9 mouse cellular contexts compared by ENCODE assay signal in genomic region chr5:76565321-76565720, GRCm38 (mm10). TPM values are rescaled to one million over a fixed set of nuclear protein-coding genes. Genes with fewer than 3 reads are reported as not detected.
DNase-seq lines count a peak whose midpoint lies in the region; ATAC-seq lines count a peak whose summit lies in the region.
"Had no signal": no experiment of that assay in that cellular context is flagged by ENCODE, and none has a peak within 500 bp of the region (broad histone marks: within the 10 kb centered on the region; RNA-seq: fewer than 3 reads in every experiment).

No protein-coding gene starts in this region.

- no peaks in the 10 kb centered on the region for H3K9me3 ChIP-seq in forebrain, embryonic 11.5 days (ENCODE audit: control insufficient read depth, low read length)
- no peaks in the 10 kb centered on the region for H3K9me3 ChIP-seq in forebrain, embryonic 13.5 days (replicated peaks)

- H3K4me2 ChIP-seq in forebrain, embryonic 11.5 days (ENCODE audit: low read depth, low read length, severe bottlenecking) = no peak overlapping the region
- H3K4me2 ChIP-seq in forebrain, embryonic 13.5 days = no peak overlapping the region

- no peaks in the 10 kb centered on the region for H3K4me1 ChIP-seq in forebrain, embryonic 11.5 days (replicated peaks; ENCODE audit: control insufficient read depth, insufficient read depth, low read length)
- H3K4me1 ChIP-seq in forebrain, embryonic 13.5 days = no peaks in the 10 kb centered on the region

- H3K27ac ChIP-seq in forebrain, embryonic 11.5 days (ENCODE audit: low read depth, low read length) = no peak overlapping the region
- H3K27ac ChIP-seq in forebrain, embryonic 13.5 days = no peak overlapping the region

- WGBS in forebrain, embryonic 11.5 days = 31% methylated on average over 3 of the region's 3 CpGs
- 36% methylated on average over 3 of the region's 3 CpGs for WGBS in forebrain, embryonic 13.5 days
- 29% methylated on average over 3 of the region's 3 CpGs for WGBS in large intestine, adult 2 months

- ATAC-seq in forebrain, embryonic 11.5 days (replicated peaks; ENCODE audit: low FRiP score) = no peak
- ATAC-seq in forebrain, embryonic 13.5 days = no peak
- peak; percentile 72 for ATAC-seq in frontal cortex, adult (ENCODE audit: low TSS enrichment)

- H3K27me3 ChIP-seq in forebrain, embryonic 11.5 days (ENCODE audit: control insufficient read depth, insufficient read depth, low read length) = no peaks in the 10 kb centered on the region
- H3K27me3 ChIP-seq in forebrain, embryonic 13.5 days = no peaks in the 10 kb centered on the region

- peaks cover 10% of the 10 kb centered on the region for H3K36me3 ChIP-seq in forebrain, embryonic 11.5 days (ENCODE audit: control insufficient read depth, insufficient read depth, low read length)
- H3K36me3 ChIP-seq in forebrain, embryonic 13.5 days (ENCODE audit: poor library complexity, severe bottlenecking) = peaks cover 80% of the 10 kb centered on the region

- H3K4me3 ChIP-seq in forebrain, embryonic 11.5 days (ENCODE audit: low read depth, low read length) = no peak overlapping the region
- H3K4me3 ChIP-seq in forebrain, embryonic 13.5 days = no peak overlapping the region
- H3K4me3 ChIP-seq: myocyte had no signal

- no peak overlapping the region for H3K9ac ChIP-seq in forebrain, embryonic 11.5 days (ENCODE audit: low read length)
- no peak overlapping the region for H3K9ac ChIP-seq in forebrain, embryonic 13.5 days

- peak; percentile 69 for DNase-seq in forebrain, embryonic 11.5 days (ENCODE audit: low spot score)
- peak; percentile 78 for DNase-seq in A20 (ENCODE audit: low read depth, low spot score)
- peak; percentile 68 for DNase-seq in adrenal gland, adult 2 months
- DNase-seq in large intestine, adult 2 months (ENCODE audit: low read depth, low spot score) = peak; percentile 27
- peak; percentile 86 for DNase-seq in lung, postnatal 36 days
- DNase-seq in spleen, adult 18-20 months = peak; percentile 25 to 71

RNA-seq across cellular contexts. Expression of gene Cep135, which starts 23.2 kb away (rescaled TPM):
- 12.2 and 15.5 TPM in 2 replicates for polyA plus RNA-seq in forebrain, embryonic 11.5 days (2014; fragmentation: Nextera tagmentation; extraction: Ambion mirVana)
- polyA plus RNA-seq in forebrain, embryonic 13.5 days (2015; fragmentation: Nextera tagmentation; extraction: Ambion mirVana) = 7.2 and 8.0 TPM in 2 replicates
- 1 to 10 TPM; 3.8 to 4.9 TPM for total RNA-seq in adrenal gland, adult 2 months (2021)
- 0.46 and 0.53 TPM in 2 replicates for polyA plus RNA-seq in adrenal gland, adult 2 months (2012; rRNA removed)
- 0.47 and 1.1 TPM in 2 replicates for polyA plus RNA-seq in large intestine, adult 2 months (2012; rRNA removed)

RNA-seq across cellular contexts. Expression of gene Exoc1, which starts 36.2 kb away (rescaled TPM):
- 55.7 and 56.1 TPM in 2 replicates for polyA plus RNA-seq in forebrain, embryonic 11.5 days (2014; fragmentation: Nextera tagmentation; extraction: Ambion mirVana)
- 52.0 and 58.3 TPM in 2 replicates for polyA plus RNA-seq in forebrain, embryonic 13.5 days (2015; fragmentation: Nextera tagmentation; extraction: Ambion mirVana)
- total RNA-seq in adrenal gland, adult 2 months (2021) = 10 to 100 TPM; 43.7 to 53.2 TPM
- 16.0 and 18.2 TPM in 2 replicates for polyA plus RNA-seq in adrenal gland, adult 2 months (2012; rRNA removed)
- 17.6 and 23.7 TPM in 2 replicates for polyA plus RNA-seq in large intestine, adult 2 months (2012; rRNA removed)

Comparison
In these comparisons a context has a peak if more than half of its experiments do, and no peak if none do; other contexts are left out.
1. DNase-seq: peak in every context shown above with its lines; median percentile 86 in lung, postnatal 36 days; 78 in A20; 69 in forebrain, embryonic 11.5 days; 68 in adrenal gland, adult 2 months; 48 in spleen, adult 18-20 months; 27 in large intestine, adult 2 months.